12 mouse cellular contexts compared by ENCODE assay signal in genomic region chr10:40446630-40447029, GRCm38 (mm10).
A peak's percentile ranks its signal among the peaks of the same experiment; 100 is the strongest.
DNase-seq lines count a peak whose midpoint lies in the region; ATAC-seq and TF ChIP-seq lines count a peak whose summit lies in the region.
"Had no signal": no experiment of that assay in that cellular context is flagged by ENCODE, and none has a peak within 500 bp of the region (broad histone marks: within the 10 kb centered on the region; RNA-seq: fewer than 3 reads in every experiment).

No protein-coding gene starts in this region.

- H3K4me3 ChIP-seq in lung, embryonic 14.5 days (ENCODE audit: low read depth, low read length): no peak overlapping the region
- no peak overlapping the region for H3K4me3 ChIP-seq in neural tube, embryonic 15.5 days (replicated peaks)
- H3K4me3 ChIP-seq in liver, embryonic 12.5 days: no peak overlapping the region

- H3K27me3 ChIP-seq in lung, embryonic 14.5 days (ENCODE audit: insufficient read depth, low read length): no peaks in the 10 kb centered on the region
- no peaks in the 10 kb centered on the region for H3K27me3 ChIP-seq in neural tube, embryonic 15.5 days (replicated peaks)
- no peaks in the 10 kb centered on the region for H3K27me3 ChIP-seq in liver, embryonic 12.5 days (replicated peaks)
- H3K27me3 ChIP-seq: megakaryocyte, embryonic 14.5 days had no signal

- no peak overlapping the region for H3K9ac ChIP-seq in lung, embryonic 14.5 days
- no peak overlapping the region for H3K9ac ChIP-seq in neural tube, embryonic 15.5 days (replicated peaks)
- no peak overlapping the region for H3K9ac ChIP-seq in liver, embryonic 12.5 days
- H3K9ac ChIP-seq: liver, postnatal 0 days had no signal

- no peak for DNase-seq in frontal cortex, postnatal 25 days (ENCODE audit: low spot score in 2 of 2)
- DNase-seq in lung, embryonic 14.5 days: peak; percentile 24
- no peak for DNase-seq in lung, postnatal 10 days
- DNase-seq in brain, embryonic 14.5 days (ENCODE audit: low read depth): peak; percentile 79
- DNase-seq in cerebellum, postnatal 10 days: no peak
- DNase-seq: adrenal gland, postnatal 10 days; kidney, postnatal 10 days; liver, postnatal 0 days had no signal

- no peaks in the 10 kb centered on the region for H3K4me1 ChIP-seq in lung, embryonic 14.5 days (ENCODE audit: insufficient read depth)
- H3K4me1 ChIP-seq in neural tube, embryonic 15.5 days: peaks cover 32% of the 10 kb centered on the region
- peaks cover 27% of the 10 kb centered on the region for H3K4me1 ChIP-seq in liver, embryonic 12.5 days

- 0 out of 2 replicates have a peak, but pooled peaks have one; percentile 34 for ATAC-seq in frontal cortex, adult (ENCODE audit: low TSS enrichment)
- no peak for ATAC-seq in lung, embryonic 14.5 days (ENCODE audit: insufficient read depth)
- peak; percentile 80; the same call in 1 of the 2 replicates for ATAC-seq in neural tube, embryonic 15.5 days (ENCODE audit: low FRiP score)
- no peak for ATAC-seq in liver, embryonic 12.5 days
- ATAC-seq: liver, postnatal 0 days had no signal

- H3K27ac ChIP-seq in lung, embryonic 14.5 days (ENCODE audit: low read depth): no peak overlapping the region
- no peak overlapping the region for H3K27ac ChIP-seq in neural tube, embryonic 15.5 days (replicated peaks)
- no peak overlapping the region for H3K27ac ChIP-seq in liver, embryonic 12.5 days

- no peak overlapping the region for H3K4me2 ChIP-seq in lung, embryonic 14.5 days
- no peak overlapping the region for H3K4me2 ChIP-seq in neural tube, embryonic 15.5 days
- H3K4me2 ChIP-seq in liver, embryonic 12.5 days: no peak overlapping the region

- TF ChIP-seq POLR2A in brain, embryonic 14.5 days (IDR thresholded peaks at IDR 0.05; ENCODE audit: borderline replicate concordance, extremely low read depth, insufficient read depth, insufficient read length, poor library complexity, severe bottlenecking): no peak

- no peak for TF ChIP-seq CTCF in lung, embryonic 14.5 days (IDR thresholded peaks at IDR 0.05; ENCODE audit: low read depth)
- TF ChIP-seq CTCF in brain, embryonic 14.5 days (IDR thresholded peaks at IDR 0.05; ENCODE audit: borderline replicate concordance, extremely low read depth, insufficient read depth, insufficient read length): no peak

- 54% methylated on average over 3 of the region's 3 CpGs for WGBS in lung, embryonic 14.5 days
- WGBS in neural tube, embryonic 15.5 days: 27% methylated on average over 3 of the region's 3 CpGs
- WGBS in liver, embryonic 12.5 days (ENCODE audit: insufficient replicate concordance): 80% methylated on average over 3 of the region's 3 CpGs

- no peaks in the 10 kb centered on the region for H3K36me3 ChIP-seq in lung, embryonic 14.5 days (ENCODE audit: insufficient read depth)
- H3K36me3 ChIP-seq in neural tube, embryonic 15.5 days: no peaks in the 10 kb centered on the region
- H3K36me3 ChIP-seq in liver, embryonic 12.5 days: no peaks in the 10 kb centered on the region

- no peaks in the 10 kb centered on the region for H3K9me3 ChIP-seq in lung, embryonic 14.5 days (ENCODE audit: low read depth, low read length)
- H3K9me3 ChIP-seq in neural tube, embryonic 15.5 days (replicated peaks): no peaks in the 10 kb centered on the region
- no peaks in the 10 kb centered on the region for H3K9me3 ChIP-seq in liver, embryonic 12.5 days (replicated peaks)

Comparison
In these comparisons a context has a peak if more than half of its experiments do, and no peak if none do; other contexts are left out.
1. DNase-seq: peak in lung, embryonic 14.5 days (single experiment) and brain, embryonic 14.5 days (single experiment); none in frontal cortex, postnatal 25 days (0 of 2), lung, postnatal 10 days (single experiment) and cerebellum, postnatal 10 days (0 of 2).
2. ATAC-seq: peak in frontal cortex, adult (single experiment) and neural tube, embryonic 15.5 days (single experiment); none in lung, embryonic 14.5 days (single experiment) and liver, embryonic 12.5 days (single experiment).